Mouse (Mus musculus): Measurements from ENCODE around the gene Gm10840. TPM values are rescaled to one million over a fixed set of nuclear protein-coding genes. Genes with fewer than 3 reads are reported as not detected.
"Not testable (repeated sequence)": the region's sequence is repeated elsewhere in the genome, so short reads cannot be mapped to it uniquely, and the experiment has no call there.

The Gm10840 gene
- polyA plus RNA-seq, 1 experiment from 2014 or later: not detected

GRCm38 (mm10) chr11:106193371-106194154 lies 32.9 kb downstream of the Gm10840 start:
- Histone ChIP-seq H3K4me1 (peaks cover 10% of the 10 kb centered on the region), H3K4me3 (peak overlapping the region; percentile 82), H3K27ac (peak overlapping the region; percentile 88), H3K36me3 (peaks cover 22% of the 10 kb centered on the region), H3K9me3 (no peaks in the 10 kb centered on the region), H3K27me3 (ENCODE audit: insufficient read depth, poor library complexity, severe bottlenecking) (no peaks in the 10 kb centered on the region)
- peak; percentile 99 for DNase-seq (ENCODE audit: low spot score)
- under 1% methylated on average over 41 of the region's 44 CpGs for WGBS

- DNase-seq (ENCODE audit: low spot score): no peak
- Histone ChIP-seq H3K4me1 (peaks cover 10% of the 10 kb centered on the region), H3K27ac (peak overlapping the region; percentile 88), H3K4me3 (peak overlapping the region; percentile 82), H3K9me3 (no peaks in the 10 kb centered on the region), H3K36me3 (peaks cover 25% of the 10 kb centered on the region), H3K27me3 (ENCODE audit: insufficient read depth, poor library complexity, severe bottlenecking) (no peaks in the 10 kb centered on the region)
- WGBS: 39% methylated on average over 3 of the region's 3 CpGs
These were observed 33.5 kb downstream of the Gm10840 start for GRCm38 (mm10) chr11:106194155-106194541.

GRCm38 (mm10) chr11:106194891-106195290 lies 34.2 kb downstream of the Gm10840 start:
- WGBS: 89% methylated on average over 7 of the region's 7 CpGs
- Histone ChIP-seq H3K4me1 (peaks cover 10% of the 10 kb centered on the region), H3K9me3 (no peaks in the 10 kb centered on the region), H3K4me3 (no peak overlapping the region), H3K27me3 (ENCODE audit: insufficient read depth, poor library complexity, severe bottlenecking) (no peaks in the 10 kb centered on the region), H3K36me3 (peaks cover 25% of the 10 kb centered on the region), H3K27ac (no peak overlapping the region)
- DNase-seq (ENCODE audit: low spot score): peak; percentile 60

- Histone ChIP-seq H3K27ac (no peak overlapping the region), H3K9me3 (no peaks in the 10 kb centered on the region), H3K36me3 (peaks cover 29% of the 10 kb centered on the region), H3K27me3 (ENCODE audit: insufficient read depth, poor library complexity, severe bottlenecking) (no peaks in the 10 kb centered on the region), H3K4me1 (peaks cover 10% of the 10 kb centered on the region), H3K4me3 (no peak overlapping the region)
- DNase-seq (ENCODE audit: low spot score): no peak
These were observed 34.7 kb downstream of the Gm10840 start for GRCm38 (mm10) chr11:106195341-106195740.

- H3K27ac ChIP-seq: no peak overlapping the region
- no peaks in the 10 kb centered on the region for H3K27me3 ChIP-seq (ENCODE audit: insufficient read depth, poor library complexity, severe bottlenecking)
- DNase-seq (ENCODE audit: low spot score): no peak
- 0 out of 2 replicates have a peak, but pooled peaks cover 4% of the 10 kb centered on the region for H3K4me1 ChIP-seq
- H3K36me3 ChIP-seq: peaks cover 56% of the 10 kb centered on the region
- WGBS: 82% methylated on average over 4 of the region's 4 CpGs
- no peak overlapping the region for H3K4me3 ChIP-seq
- H3K9me3 ChIP-seq: no peaks in the 10 kb centered on the region
These were observed 37.6 kb downstream of the Gm10840 start for GRCm38 (mm10) chr11:106198277-106198676.

- WGBS: 93% methylated on average over 7 of the region's 7 CpGs
- H3K4me3 ChIP-seq; H3K4me1 ChIP-seq; DNase-seq (ENCODE audit: low spot score); H3K27ac ChIP-seq; H3K27me3 ChIP-seq (ENCODE audit: insufficient read depth, poor library complexity, severe bottlenecking); H3K9me3 ChIP-seq: not testable (repeated sequence)
- peaks cover 73% of the 10 kb centered on the region for H3K36me3 ChIP-seq
These were observed 39.3 kb downstream of the Gm10840 start for GRCm38 (mm10) chr11:106199997-106200396.

- Histone ChIP-seq H3K4me3 (no peak overlapping the region), H3K27ac (no peak overlapping the region), H3K27me3 (ENCODE audit: insufficient read depth, poor library complexity, severe bottlenecking) (no peaks in the 10 kb centered on the region), H3K36me3 (peaks cover 80% of the 10 kb centered on the region), H3K9me3 (no peaks in the 10 kb centered on the region), H3K4me1 (no peaks in the 10 kb centered on the region)
- 72% methylated on average over 6 of the region's 6 CpGs for WGBS
- DNase-seq (ENCODE audit: low spot score): no peak
These were observed 40.1 kb downstream of the Gm10840 start for GRCm38 (mm10) chr11:106200756-106201155.

GRCm38 (mm10) chr11:106201337-106202122 lies 40.9 kb downstream of the Gm10840 start:
- Histone ChIP-seq H3K27me3 (ENCODE audit: insufficient read depth, poor library complexity, severe bottlenecking) (no peaks in the 10 kb centered on the region), H3K27ac (no peak overlapping the region), H3K9me3 (no peaks in the 10 kb centered on the region), H3K4me3 (no peak overlapping the region), H3K36me3 (peaks cover 80% of the 10 kb centered on the region), H3K4me1 (no peaks in the 10 kb centered on the region)
- DNase-seq (ENCODE audit: low spot score): no peak
- 91% methylated on average over 19 of the region's 19 CpGs for WGBS

- H3K4me3 ChIP-seq: no peak within 1 kb of the TSS
- H3K9me3 ChIP-seq: no peaks in the 10 kb centered on the region
- DNase-seq (ENCODE audit: low spot score): no peak
- peaks cover 80% of the 10 kb centered on the region for H3K36me3 ChIP-seq
- no peaks in the 10 kb centered on the region for H3K4me1 ChIP-seq
- no peaks in the 10 kb centered on the region for H3K27me3 ChIP-seq (ENCODE audit: insufficient read depth, poor library complexity, severe bottlenecking)
- WGBS: 76% methylated on average over 5 of the region's 5 CpGs
- no peak within 1 kb of the TSS for H3K27ac ChIP-seq
These were observed 41.4 kb downstream of the Gm10840 start, which contains the start of gene Strada for GRCm38 (mm10) chr11:106202123-106202465. Gene Strada, minus strand, starts transcription at chr11:106202168.

Other genes with a start within 250 kb of the Gm10840 start
- 4.1 and 4.6 TPM in 2 replicates for gene Cyb561, start 207.5 kb upstream of the Gm10840 start, polyA plus RNA-seq (2016; fragmentation: Nextera tagmentation; extraction: Ambion mirVana)
- 0.43 and 0.65 TPM in 2 replicates for gene Ace, start 192.9 kb upstream of the Gm10840 start, polyA plus RNA-seq (2016; fragmentation: Nextera tagmentation; extraction: Ambion mirVana)
- not detected in 2 replicates for gene Ace3, start 166.2 kb upstream of the Gm10840 start, polyA plus RNA-seq (2016; fragmentation: Nextera tagmentation; extraction: Ambion mirVana)
- gene Kcnh6, start 152.7 kb upstream of the Gm10840 start, polyA plus RNA-seq (2016; fragmentation: Nextera tagmentation; extraction: Ambion mirVana): 0.43 and 0.72 TPM in 2 replicates
- 60.4 and 69.6 TPM in 2 replicates for gene Dcaf7, start 124.0 kb upstream of the Gm10840 start, polyA plus RNA-seq (2016; fragmentation: Nextera tagmentation; extraction: Ambion mirVana)
- 11.5 and 11.6 TPM in 2 replicates for gene Taco1, start 94.8 kb upstream of the Gm10840 start, polyA plus RNA-seq (2016; fragmentation: Nextera tagmentation; extraction: Ambion mirVana)
- gene Map3k3, start 76.2 kb upstream of the Gm10840 start, polyA plus RNA-seq (2016; fragmentation: Nextera tagmentation; extraction: Ambion mirVana): 24.1 and 25.1 TPM in 2 replicates
- 172 and 261 TPM in 2 replicates for gene Limd2, start within 50 bp of the Gm10840 start, polyA plus RNA-seq (2016; fragmentation: Nextera tagmentation; extraction: Ambion mirVana)
- 26.4 and 27.4 TPM in 2 replicates for gene Strada, start 41.3 kb downstream of the Gm10840 start, polyA plus RNA-seq (2016; fragmentation: Nextera tagmentation; extraction: Ambion mirVana)
- 85.0 and 91.2 TPM in 2 replicates for gene Ccdc47, start 55.5 kb downstream of the Gm10840 start, polyA plus RNA-seq (2016; fragmentation: Nextera tagmentation; extraction: Ambion mirVana)
- 63.7 and 70.3 TPM in 2 replicates for gene Ddx42, start 56.1 kb downstream of the Gm10840 start, polyA plus RNA-seq (2016; fragmentation: Nextera tagmentation; extraction: Ambion mirVana)
- 55.9 and 71.1 TPM in 2 replicates for gene Ftsj3, start 95.2 kb downstream of the Gm10840 start, polyA plus RNA-seq (2016; fragmentation: Nextera tagmentation; extraction: Ambion mirVana)
- gene Psmc5, start 95.3 kb downstream of the Gm10840 start, polyA plus RNA-seq (2016; fragmentation: Nextera tagmentation; extraction: Ambion mirVana): 330 and 386 TPM in 2 replicates
- gene Smarcd2, start 112.1 kb downstream of the Gm10840 start, polyA plus RNA-seq (2016; fragmentation: Nextera tagmentation; extraction: Ambion mirVana): 20.9 and 36.2 TPM in 2 replicates
- 0.18 and 0.40 TPM in 2 replicates for gene Tcam1, start 115.8 kb downstream of the Gm10840 start, polyA plus RNA-seq (2016; fragmentation: Nextera tagmentation; extraction: Ambion mirVana)
- gene Gh, start 141.0 kb downstream of the Gm10840 start, polyA plus RNA-seq (2016; fragmentation: Nextera tagmentation; extraction: Ambion mirVana): not detected in 2 replicates
- gene Cd79b, start 153.9 kb downstream of the Gm10840 start, polyA plus RNA-seq (2016; fragmentation: Nextera tagmentation; extraction: Ambion mirVana): 0.39 and 0.87 TPM in 2 replicates
- gene Scn4a, start 192.4 kb downstream of the Gm10840 start, polyA plus RNA-seq (2016; fragmentation: Nextera tagmentation; extraction: Ambion mirVana): 0.20 and 0.44 TPM in 2 replicates
- 0.11 and 0.21 TPM in 2 replicates for gene Prr29, start 204.6 kb downstream of the Gm10840 start, polyA plus RNA-seq (2016; fragmentation: Nextera tagmentation; extraction: Ambion mirVana)
- gene Icam2, start 227.2 kb downstream of the Gm10840 start, polyA plus RNA-seq (2016; fragmentation: Nextera tagmentation; extraction: Ambion mirVana): 58.8 and 69.1 TPM in 2 replicates